Mouse (Mus musculus) spleen, adult 2 months (tissue): Measurements from ENCODE around the gene Tmem130.

Source experiments
- CTCF ChIP-seq: fragments of 200-500 bp; IDR thresholded peaks from 2 replicates; pipeline ENCODE4 v1.5.1; 2011; ENCODE audit warnings: mild to moderate bottlenecking, inconsistent platforms; ENCODE audit not compliant: insufficient read depth, insufficient read length, insufficient replicate concordance; ENCODE audit errors: extremely low read depth
- POLR2A ChIP-seq: fragments of 200-500 bp; IDR thresholded peaks from 2 replicates; pipeline ENCODE4 v1.6.1; 2011; ENCODE audit warnings: low read depth, low read length, inconsistent platforms

DNA sequence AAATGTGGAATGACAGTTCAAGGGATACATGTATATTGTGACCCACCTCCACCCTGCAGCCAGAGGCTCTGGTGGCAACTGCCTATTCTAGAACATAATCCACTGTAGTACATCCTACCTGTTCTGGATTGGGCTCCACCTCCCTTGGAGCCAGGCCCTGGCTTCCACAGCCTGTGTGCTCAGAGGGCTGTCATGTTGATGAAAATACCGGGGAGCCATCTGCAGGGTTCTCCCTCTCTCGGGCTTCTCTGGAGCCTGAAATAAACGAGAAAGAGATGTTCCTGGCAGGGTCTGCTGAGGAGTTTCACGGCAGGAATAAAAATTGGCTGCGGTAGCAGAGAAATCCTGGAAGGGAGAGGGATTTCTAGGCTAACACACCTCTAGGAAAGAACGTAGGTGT is 41.8 kb downstream of the Tmem130 start:
- TF ChIP-seq CTCF = no peak
- TF ChIP-seq POLR2A = no peak
